ENCODE assay signal across 28 mouse cellular contexts in genomic region chr9:37807235-37807634, GRCm38 (mm10). TPM values are rescaled to one million over a fixed set of nuclear protein-coding genes. Genes with fewer than 3 reads are reported as not detected.
"Had no signal": no experiment of that assay in that cellular context is flagged by ENCODE, and none has a peak within 500 bp of the region (broad histone marks: within the 10 kb centered on the region; RNA-seq: fewer than 3 reads in every experiment).

No protein-coding gene starts in this region.

- H3K27me3 ChIP-seq: limb, embryonic 13.5 days; liver, embryonic 12.5 days; liver, embryonic 15.5 days; lung, embryonic 15.5 days; stomach, embryonic 15.5 days had no signal

- ATAC-seq: liver, embryonic 12.5 days had no signal

- H3K4me3 ChIP-seq: layer of hippocampus, adult 2 months; limb, embryonic 10.5 days; limb, embryonic 13.5 days; liver, embryonic 12.5 days; liver, embryonic 15.5 days; lung, embryonic 15.5 days; stomach, embryonic 15.5 days had no signal

- H3K9me3 ChIP-seq: limb, embryonic 10.5 days; limb, embryonic 13.5 days; liver, embryonic 12.5 days; liver, embryonic 15.5 days; lung, embryonic 15.5 days; stomach, embryonic 15.5 days had no signal

- H3K4me2 ChIP-seq: limb, embryonic 13.5 days; liver, embryonic 12.5 days; liver, embryonic 15.5 days; lung, embryonic 15.5 days; midbrain, embryonic 11.5 days; stomach, embryonic 15.5 days had no signal

- H3K4me1 ChIP-seq: limb, embryonic 10.5 days; limb, embryonic 13.5 days; liver, embryonic 12.5 days; liver, embryonic 15.5 days; lung, embryonic 15.5 days; stomach, embryonic 15.5 days had no signal

- H3K27ac ChIP-seq: layer of hippocampus, adult 2 months; limb, embryonic 10.5 days; limb, embryonic 13.5 days; liver, embryonic 12.5 days; liver, embryonic 15.5 days; lung, embryonic 15.5 days; stomach, embryonic 15.5 days had no signal

- DNase-seq: kidney, postnatal 14 days; kidney, postnatal 4 days; layer of hippocampus, adult 9-11 months; liver; lung, adult 18-20 months; lung, postnatal 10 days; lung, postnatal 36 days; midbrain, embryonic 14.5 days; right cerebral cortex, postnatal 25 days; spleen, adult 18-20 months; thymus, postnatal 25 days had no signal

- H3K36me3 ChIP-seq: limb, embryonic 10.5 days; limb, embryonic 13.5 days; liver, embryonic 12.5 days; liver, embryonic 15.5 days; lung, embryonic 15.5 days; stomach, embryonic 15.5 days had no signal

- H3K9ac ChIP-seq: limb, embryonic 13.5 days; liver, embryonic 12.5 days; liver, embryonic 15.5 days; lung, embryonic 15.5 days; stomach, embryonic 15.5 days had no signal

RNA-seq across cellular contexts. Expression of gene Olfr876, which starts 4.4 kb away (rescaled TPM):
- total RNA-seq: layer of hippocampus, adult 2 months; layer of hippocampus, postnatal 25 days; left cerebral cortex, adult 18-20 months; left cerebral cortex, postnatal 25 days; megakaryocyte-erythroid progenitor cell, adult 5-6 weeks; midbrain, postnatal 0 days had no signal
- polyA plus RNA-seq: kidney, embryonic 16.5 days; limb, embryonic 10.5 days; limb, embryonic 13.5 days; liver, embryonic 12.5 days; liver, embryonic 15.5 days; lung, embryonic 15.5 days; midbrain, embryonic 11.5 days; midbrain, embryonic 14.5 days; midbrain, postnatal 0 days; neural tube, embryonic 11.5 days; neural tube, embryonic 14.5 days; stomach, embryonic 15.5 days; thymus, postnatal 0 days had no signal

RNA-seq across cellular contexts. Expression of gene Olfr875, which starts 35.6 kb away (rescaled TPM):
- total RNA-seq: layer of hippocampus, adult 2 months; layer of hippocampus, postnatal 25 days; left cerebral cortex, adult 18-20 months; left cerebral cortex, postnatal 25 days; megakaryocyte-erythroid progenitor cell, adult 5-6 weeks; midbrain, postnatal 0 days had no signal
- polyA plus RNA-seq: limb, embryonic 10.5 days; limb, embryonic 13.5 days; liver, embryonic 12.5 days; liver, embryonic 15.5 days; lung, embryonic 15.5 days; midbrain, embryonic 11.5 days; midbrain, embryonic 14.5 days; neural tube, embryonic 11.5 days; neural tube, embryonic 14.5 days; stomach, embryonic 15.5 days; thymus, postnatal 0 days had no signal

RNA-seq across cellular contexts. Expression of gene Olfr877, which starts 46.8 kb away (rescaled TPM):
- total RNA-seq: layer of hippocampus, adult 2 months; layer of hippocampus, postnatal 25 days; left cerebral cortex, adult 18-20 months; megakaryocyte-erythroid progenitor cell, adult 5-6 weeks; midbrain, postnatal 0 days had no signal
- polyA plus RNA-seq: kidney, embryonic 16.5 days; limb, embryonic 10.5 days; limb, embryonic 13.5 days; liver, embryonic 12.5 days; liver, embryonic 15.5 days; lung, embryonic 15.5 days; midbrain, embryonic 11.5 days; midbrain, embryonic 14.5 days; midbrain, postnatal 0 days; neural tube, embryonic 11.5 days; neural tube, embryonic 14.5 days; stomach, embryonic 15.5 days; thymus, postnatal 0 days had no signal
